Mouse (Mus musculus): ENCODE measurements around the gene Spats2l. TPM values are rescaled to one million over a fixed set of nuclear protein-coding genes. Genes with fewer than 3 reads are reported as not detected.

The Spats2l gene
- total and polyA plus RNA-seq, 3 experiments, result 0.09 to 0.77 (median 0.34) TPM

DNA sequence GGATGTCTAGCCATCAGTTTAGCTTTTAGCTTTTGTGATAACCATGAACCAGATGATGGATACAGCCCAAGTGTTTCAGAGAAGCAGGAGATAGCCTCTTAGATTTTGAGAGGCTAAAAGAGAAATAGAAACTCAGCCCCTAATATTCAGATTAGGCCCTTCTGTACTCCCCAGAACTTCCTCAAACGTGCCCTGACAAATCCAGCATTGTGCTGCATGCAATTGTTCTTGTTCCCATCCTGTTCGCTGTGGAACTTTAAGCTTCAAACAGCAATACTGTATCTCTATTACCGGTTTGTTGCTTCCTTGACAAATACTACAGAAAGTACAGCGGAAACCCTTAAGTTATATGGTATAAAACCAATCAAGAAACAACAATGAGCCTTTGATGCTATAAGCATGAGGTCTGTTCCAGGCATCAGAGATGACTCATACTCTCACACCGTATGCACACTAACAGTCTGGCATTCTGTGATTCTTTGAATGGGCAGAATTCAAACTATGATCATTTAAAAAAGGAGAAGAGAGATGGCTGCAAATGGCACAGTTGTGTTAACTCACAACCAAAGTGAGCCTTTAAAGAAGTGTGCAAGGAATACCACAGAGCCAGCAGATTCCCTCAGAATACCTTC lies 62.8 kb downstream of the Spats2l start (continued):
- TF ChIP-seq PAX5 (IDR thresholded peaks at IDR 0.05; ENCODE audit: low read length) (no peak), POLR2AphosphoS2 (IDR thresholded peaks at IDR 0.05; ENCODE audit: low read depth, low read length) (no peak), RAD21 (IDR thresholded peaks at IDR 0.05; ENCODE audit: low read depth, low read length) (no peak), SMC3 (IDR thresholded peaks at IDR 0.05; ENCODE audit: low read depth, low read length) (no peak), KAT2A (IDR thresholded peaks at IDR 0.05; ENCODE audit: insufficient replicate concordance, low read length) (no peak), HCFC1 (IDR thresholded peaks at IDR 0.05; ENCODE audit: low read depth, low read length) (no peak), NELFE (IDR thresholded peaks at IDR 0.05; ENCODE audit: low read depth, low read length) (no peak)

GRCm38 (mm10) chr1:57839863-57840262 lies 65.9 kb downstream of the Spats2l start:
- no peaks in the 10 kb centered on the region for H3K27me3 ChIP-seq (replicated peaks)
- in situ Hi-C loops (cut with MboI; ENCODE audit: low pct_ligation_motif_present, low pct_unique_long_range_greater_than_20kb, low sequenced_read_pairs) (no loop called here), dilution Hi-C loops (cut with MboI; ENCODE audit: extremely low pct_ligation_motif_present, extremely low pct_unique_long_range_greater_than_20kb, low sequenced_read_pairs) (no loop called here)
- TF ChIP-seq POLR2A (IDR thresholded peaks at IDR 0.05; ENCODE audit: low read depth, low read length) (no peak), SMC3 (IDR thresholded peaks at IDR 0.05; ENCODE audit: low read depth, low read length) (peak; percentile 31), JUN (IDR thresholded peaks at IDR 0.05; ENCODE audit: insufficient read depth, low read depth, low read length) (no peak), BHLHE40 (IDR thresholded peaks at IDR 0.05; ENCODE audit: low read depth, low read length) (peak; percentile 61), MEF2A (IDR thresholded peaks at IDR 0.05; ENCODE audit: borderline replicate concordance, low read depth, low read length) (peak; percentile 44; the same call in 1 of the 2 replicates), TCF12 (IDR thresholded peaks at IDR 0.05; ENCODE audit: low read depth, low read length) (peak; percentile 80), MAZ (IDR thresholded peaks at IDR 0.05; ENCODE audit: low read depth, low read length) (no peak), MAFK (IDR thresholded peaks at IDR 0.05; ENCODE audit: insufficient replicate concordance, low read length) (0 out of 2 replicates have a peak, but pooled peaks have one; percentile 21), ETS1 (conservative IDR thresholded peaks at IDR 0.05; ENCODE audit: low read depth, low read length) (peak; percentile 96), CTCF (conservative IDR thresholded peaks at IDR 0.05 in 1 of 2, IDR thresholded peaks at IDR 0.05 in 1 of 2; ENCODE audit: low read depth in 2 of 2, low read length in 2 of 2) (peak in 1 of 2 experiments; percentile 35; a peak in 2 of 4 replicates), IRF4 (IDR thresholded peaks at IDR 0.05; ENCODE audit: low read depth, low read length) (peak; percentile 61), CHD2 (IDR thresholded peaks at IDR 0.05; ENCODE audit: low read length) (no peak), MXI1 (IDR thresholded peaks at IDR 0.05; ENCODE audit: low read depth, low read length) (no peak), MYC (IDR thresholded peaks at IDR 0.05; ENCODE audit: low read depth, low read length) (0 out of 2 replicates have a peak, but pooled peaks have one; percentile 37), USF1 (IDR thresholded peaks at IDR 0.05; ENCODE audit: low read depth, low read length) (no peak), SIN3A (IDR thresholded peaks at IDR 0.05; ENCODE audit: low read length) (peak; percentile 86), EP300 (IDR thresholded peaks at IDR 0.05; ENCODE audit: low read length) (0 out of 2 replicates have a peak, but pooled peaks have one; percentile 49), MAX (IDR thresholded peaks at IDR 0.05; ENCODE audit: low read length) (peak; percentile 66; the same call in 1 of the 2 replicates)
- H3K9me3 ChIP-seq (replicated peaks; ENCODE audit: low read length), result no peaks in the 10 kb centered on the region
- no peaks in the 10 kb centered on the region for H3K79me2 ChIP-seq (replicated peaks; ENCODE audit: control insufficient read depth, extremely low read depth, insufficient read depth, poor library complexity, severe bottlenecking)
- DNase-seq (ENCODE audit: extremely low read depth), result peak; percentile 64
- no peak overlapping the region; the same call in 1 of the 2 replicates for H3K27ac ChIP-seq (ENCODE audit: insufficient read depth, low read depth)
- no peaks in the 10 kb centered on the region for H3K36me3 ChIP-seq (replicated peaks in 1 of 2; ENCODE audit: control insufficient read depth in 1 of 2, insufficient read depth in 1 of 2, low read length in 1 of 2)
- no peak overlapping the region for H3K4me3 ChIP-seq (replicated peaks in 1 of 3; ENCODE audit: low read depth in 2 of 3, low read length in 2 of 3, poor library complexity in 1 of 3)
- H3K9ac ChIP-seq (ENCODE audit: insufficient read depth, low read depth), result peak overlapping the region; percentile 1; the same call in 1 of the 2 replicates
- H3K4me2 ChIP-seq (ENCODE audit: insufficient read depth, low read depth, poor library complexity, severe bottlenecking), result peak overlapping the region; percentile 42
- H3K4me1 ChIP-seq (ENCODE audit: control insufficient read depth in 1 of 2, insufficient read depth in 2 of 2), result peaks cover 14 to 49% of the 10 kb centered on the region in 2 experiments

Measured in CH12.LX (cell line).